Mouse (Mus musculus): ENCODE results near the gene Atl2.
A peak's percentile ranks its signal among the peaks of the same experiment; 100 is the strongest.

DNA sequence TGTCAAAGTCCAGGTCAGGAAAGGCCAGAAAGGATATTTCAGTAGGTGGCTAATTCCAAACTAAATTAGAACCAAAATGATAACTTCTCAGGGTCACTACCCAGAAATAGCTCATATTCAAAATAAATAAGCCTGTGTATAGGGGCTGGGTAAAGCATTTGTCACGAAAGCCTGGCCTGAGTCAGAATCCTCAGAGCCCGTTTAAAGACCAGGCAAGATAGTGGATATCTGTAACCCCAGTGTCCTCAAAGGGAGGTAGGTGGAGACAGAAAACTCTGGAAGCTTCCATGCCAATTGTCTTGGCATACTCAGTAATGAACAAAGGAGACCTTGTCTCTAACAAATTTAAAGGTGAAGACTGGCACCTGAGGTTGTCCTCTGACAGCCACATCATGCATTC, 16.3 kb upstream of the Atl2 start:
- TF ChIP-seq CTCF (IDR thresholded peaks at IDR 0.05; ENCODE audit: low read depth) (no peak), EP300 (IDR thresholded peaks at IDR 0.05; ENCODE audit: low read depth) (0 out of 2 replicates have a peak, but pooled peaks have one; percentile 2)
